Mouse (Mus musculus): ENCODE data around the gene Naip2. TPM values are rescaled to one million over a fixed set of nuclear protein-coding genes. Genes with fewer than 3 reads are reported as not detected.

Gene Naip2
- polyA plus RNA-seq, 1 experiment from 2014 or later = 0.21 TPM

Other genes with a start within 250 kb of the Naip2 start
- 33.4 and 36.3 TPM in 2 replicates for gene Mccc2, start 186.5 kb downstream of the Naip2 start, polyA plus RNA-seq (2015; fragmentation: Nextera tagmentation; extraction: Ambion mirVana)
- gene Bdp1, start 98.0 kb downstream of the Naip2 start, polyA plus RNA-seq (2015; fragmentation: Nextera tagmentation; extraction: Ambion mirVana) = 19.8 and 22.3 TPM in 2 replicates
- gene Serf1, start 94.1 kb downstream of the Naip2 start, polyA plus RNA-seq (2015; fragmentation: Nextera tagmentation; extraction: Ambion mirVana) = 84.2 and 107 TPM in 2 replicates
- 26.6 and 30.1 TPM in 2 replicates for gene Smn1, start 77.2 kb downstream of the Naip2 start, polyA plus RNA-seq (2015; fragmentation: Nextera tagmentation; extraction: Ambion mirVana)
- 0.15 and 0.42 TPM in 2 replicates for gene Naip5, start 44.2 kb upstream of the Naip2 start, polyA plus RNA-seq (2015; fragmentation: Nextera tagmentation; extraction: Ambion mirVana)
- gene Naip6, start 115.6 kb upstream of the Naip2 start, polyA plus RNA-seq (2015; fragmentation: Nextera tagmentation; extraction: Ambion mirVana) = 0.11 and 0.13 TPM in 2 replicates

All from heart, embryonic 16.5 days (tissue).